Mouse (Mus musculus): ENCODE results near the gene Hoxb5.

Hoxb5 gene

GRCm38 (mm10) chr11:96302381-96303150 is 570 bp upstream of the Hoxb5 start:
- no peak for DNase-seq (ENCODE audit: low read depth, low spot score)

GRCm38 (mm10) chr11:96304381-96305195 is 1.5 kb downstream of the Hoxb5 start:
- DNase-seq (ENCODE audit: low read depth, low spot score), result no peak

- DNase-seq (ENCODE audit: low read depth, low spot score), result no peak
Measured at GRCm38 (mm10) chr11:96305505-96306182, 2.5 kb downstream of the Hoxb5 start.

GRCm38 (mm10) chr11:96306183-96306907 is 3.2 kb downstream of the Hoxb5 start:
- no peak for DNase-seq (ENCODE audit: low read depth, low spot score)

GRCm38 (mm10) chr11:96306908-96307269 is 3.8 kb downstream of the Hoxb5 start:
- DNase-seq (ENCODE audit: low read depth, low spot score), result no peak

GRCm38 (mm10) chr11:96308763-96309162 is 5.6 kb downstream of the Hoxb5 start:
- no peak for DNase-seq (ENCODE audit: low read depth, low spot score)

- DNase-seq (ENCODE audit: low read depth, low spot score), result no peak
Measured at GRCm38 (mm10) chr11:96309288-96309687, 6.2 kb downstream of the Hoxb5 start.

- no peak for DNase-seq (ENCODE audit: low read depth, low spot score)
Measured at GRCm38 (mm10) chr11:96310183-96310938, 7.2 kb downstream of the Hoxb5 start.

- DNase-seq (ENCODE audit: low read depth, low spot score), result no peak
Measured at GRCm38 (mm10) chr11:96311097-96311496, 8.0 kb downstream of the Hoxb5 start.

GRCm38 (mm10) chr11:96311520-96312417 is 8.6 kb downstream of the Hoxb5 start:
- DNase-seq (ENCODE audit: low read depth, low spot score), result no peak

GRCm38 (mm10) chr11:96313134-96313533 is 10.0 kb downstream of the Hoxb5 start:
- no peak for DNase-seq (ENCODE audit: low read depth, low spot score)

- DNase-seq (ENCODE audit: low read depth, low spot score), result no peak
Measured at GRCm38 (mm10) chr11:96313806-96314428, 10.8 kb downstream of the Hoxb5 start.

- DNase-seq (ENCODE audit: low read depth, low spot score), result no peak
Measured at GRCm38 (mm10) chr11:96314671-96315343, 11.7 kb downstream of the Hoxb5 start.

- no peak for DNase-seq (ENCODE audit: low read depth, low spot score)
Measured at GRCm38 (mm10) chr11:96315344-96315681, 12.2 kb downstream of the Hoxb5 start.

- no peak for DNase-seq (ENCODE audit: low read depth, low spot score)
Measured at GRCm38 (mm10) chr11:96316696-96317607, 13.8 kb downstream of the Hoxb5 start.

- DNase-seq (ENCODE audit: low read depth, low spot score), result no peak
Measured at GRCm38 (mm10) chr11:96317608-96318367, 14.7 kb downstream of the Hoxb5 start, which contains the start of gene Hoxb4. Gene Hoxb4 (plus strand): TSS chr11:96318267.
